1 mouse cellular context compared by ENCODE assay signal in genomic region chr5:113804395-113804966, GRCm38 (mm10).
TF ChIP-seq lines count a peak whose summit lies in the region.

No protein-coding gene starts in this region.

TF ChIP-seq in myocyte, 11 proteins besides CTCF, POLR2A, EP300 and RAD21:
- TF ChIP-seq MAX (IDR thresholded peaks at IDR 0.05; ENCODE audit: low read depth) (no peak), SRF (IDR thresholded peaks at IDR 0.05; ENCODE audit: control insufficient read depth, insufficient read length, low read depth) (no peak), USF1 (IDR thresholded peaks at IDR 0.05; ENCODE audit: low read depth) (no peak), TCF3 (IDR thresholded peaks at IDR 0.05; ENCODE audit: insufficient read length, low read depth) (no peak), MYOG (IDR thresholded peaks at IDR 0.05; ENCODE audit: control insufficient read depth in 1 of 3, insufficient read depth in 1 of 3, insufficient read length in 2 of 3, low read depth in 2 of 3) (no peak), TCF12 (IDR thresholded peaks at IDR 0.05; ENCODE audit: insufficient read depth, poor library complexity, severe bottlenecking) (no peak), E2F4 (IDR thresholded peaks at IDR 0.05; ENCODE audit: insufficient read depth) (no peak), POLR2AphosphoS2 (IDR thresholded peaks at IDR 0.05; ENCODE audit: insufficient read length, low read depth) (no peak)
